Mouse (Mus musculus) c-Kit-positive CD71-positive TER-119-positive erythroid progenitor cells, embryonic 14.5 days (primary cell): ENCODE results near the gene Zpr1.
A peak's percentile ranks its signal among the peaks of the same experiment; 100 is the strongest.

ENCODE experiments used
- DNase-seq: peaks from one replicate; pipeline ENCODE4 v3.0.0-alpha.2; 2013; ENCODE audit warnings: low spot score

The Zpr1 gene

GRCm38 (mm10) chr9:46272677-46273454 lies at the start of gene Zpr1:
Zpr1 (plus strand) TSS chr9:46273064.
- peak; percentile 87 for DNase-seq

- DNase-seq = no peak
Observed at GRCm38 (mm10) chr9:46223090-46223489, 49.8 kb upstream of the Zpr1 start.

GRCm38 (mm10) chr9:46224101-46224500 lies 48.8 kb upstream of the Zpr1 start:
- no peak for DNase-seq

GRCm38 (mm10) chr9:46224945-46225660 lies 47.8 kb upstream of the Zpr1 start:
- DNase-seq = no peak

GRCm38 (mm10) chr9:46227064-46227614 lies 45.7 kb upstream of the Zpr1 start:
- no peak for DNase-seq

GRCm38 (mm10) chr9:46228491-46228890 lies 44.4 kb upstream of the Zpr1 start, which contains the start of gene Apoa1:
Apoa1 (plus strand) TSS chr9:46228580.
- no peak for DNase-seq

GRCm38 (mm10) chr9:46229573-46230449 lies 43.1 kb upstream of the Zpr1 start:
- DNase-seq = peak; percentile 39

- no peak for DNase-seq
Observed at GRCm38 (mm10) chr9:46230450-46230975, 42.4 kb upstream of the Zpr1 start.

GRCm38 (mm10) chr9:46235196-46235595 lies 37.7 kb upstream of the Zpr1 start:
- DNase-seq = no peak

GRCm38 (mm10) chr9:46235596-46235648 lies 37.4 kb upstream of the Zpr1 start, which contains the start of gene Apoc3:
Apoc3 (minus strand) TSS chr9:46235636.
- DNase-seq = no peak

- no peak for DNase-seq
Observed at GRCm38 (mm10) chr9:46235649-46236048, 37.2 kb upstream of the Zpr1 start.

- no peak for DNase-seq
Observed at GRCm38 (mm10) chr9:46238850-46239249, 34.0 kb upstream of the Zpr1 start.

- no peak for DNase-seq
Observed at GRCm38 (mm10) chr9:46240526-46241153, 32.2 kb upstream of the Zpr1 start, which contains the start of gene Apoa4. Apoa4 (plus strand) TSS chr9:46240696.

GRCm38 (mm10) chr9:46241818-46242217 lies 31.0 kb upstream of the Zpr1 start:
- no peak for DNase-seq

GRCm38 (mm10) chr9:46243122-46243521 lies 29.7 kb upstream of the Zpr1 start:
- DNase-seq = no peak

GRCm38 (mm10) chr9:46243584-46243983 lies 29.3 kb upstream of the Zpr1 start:
- no peak for DNase-seq

- peak; percentile 53 for DNase-seq
Observed at GRCm38 (mm10) chr9:46246752-46247324, 26.0 kb upstream of the Zpr1 start.

GRCm38 (mm10) chr9:46256177-46256576 lies 16.7 kb upstream of the Zpr1 start:
- no peak for DNase-seq

- no peak for DNase-seq
Observed at GRCm38 (mm10) chr9:46256658-46257385, 16.0 kb upstream of the Zpr1 start.

GRCm38 (mm10) chr9:46257546-46257945 lies 15.3 kb upstream of the Zpr1 start:
- no peak for DNase-seq

GRCm38 (mm10) chr9:46259111-46259510 lies 13.8 kb upstream of the Zpr1 start:
- no peak for DNase-seq
